Mouse (Mus musculus) gastrocnemius, postnatal 36 days (tissue): ENCODE measurements at regions not wholly inside any gene's neighbourhood (a gene's known extent, or its start where the extent isn't known, plus 50 kb on each side); places are given as distances from the start of the nearest gene placed in this dataset.

Experiments used
- DNase-seq, 2 experiments: peaks; one replicate each; pipeline ENCODE4 v3.0.0; 2022
- intact Hi-C: fragments of 180-260 bp; cut with DNase I; formaldehyde crosslinking; loops from one replicate; pipeline ENCODE4 v1.15.1; 2025

DNA sequence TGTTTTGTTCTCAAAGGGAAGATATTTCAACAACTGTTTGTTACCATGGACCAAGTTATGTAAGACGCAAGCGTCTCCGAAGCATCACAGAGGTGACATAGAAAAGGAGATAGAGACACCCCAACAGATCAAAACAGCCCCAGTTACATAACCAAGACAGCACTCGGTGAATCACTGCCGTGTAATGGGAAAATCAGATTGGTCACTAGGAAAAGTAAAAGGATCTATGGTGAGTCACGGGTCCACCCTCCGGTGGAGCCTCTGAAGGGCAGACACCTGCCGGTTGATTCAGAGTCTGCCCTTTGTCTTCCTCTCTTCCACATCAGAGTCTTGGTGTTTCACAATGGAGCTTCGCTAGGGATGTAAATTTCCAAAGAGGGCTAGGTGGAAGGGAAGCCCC is 62.9 kb upstream of the Odc1 start:
- DNase-seq, result no peak
- intact Hi-C loops, result no loop called here

DNA sequence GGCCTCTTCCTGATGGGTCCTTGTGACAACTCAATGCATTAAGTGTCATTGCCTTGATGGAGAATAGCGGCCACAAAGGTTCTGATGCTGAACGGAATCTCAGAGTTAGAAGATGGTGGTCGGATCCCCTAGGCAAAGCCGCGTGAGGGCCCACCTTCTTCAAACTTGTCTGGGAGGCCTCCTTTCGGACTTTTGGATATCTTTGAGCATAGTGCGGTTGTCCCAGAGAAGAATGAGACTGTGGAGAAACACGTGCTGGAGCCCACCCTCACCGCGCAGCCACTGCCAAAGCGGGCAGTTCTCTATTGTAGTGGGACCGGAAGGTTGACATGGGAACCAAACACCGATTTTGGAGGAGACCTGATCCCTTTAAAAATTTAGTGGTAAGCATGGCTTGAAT is 62.4 kb upstream of the Odc1 start:
- DNase-seq, result no peak
- intact Hi-C loops, result no loop called here

DNA sequence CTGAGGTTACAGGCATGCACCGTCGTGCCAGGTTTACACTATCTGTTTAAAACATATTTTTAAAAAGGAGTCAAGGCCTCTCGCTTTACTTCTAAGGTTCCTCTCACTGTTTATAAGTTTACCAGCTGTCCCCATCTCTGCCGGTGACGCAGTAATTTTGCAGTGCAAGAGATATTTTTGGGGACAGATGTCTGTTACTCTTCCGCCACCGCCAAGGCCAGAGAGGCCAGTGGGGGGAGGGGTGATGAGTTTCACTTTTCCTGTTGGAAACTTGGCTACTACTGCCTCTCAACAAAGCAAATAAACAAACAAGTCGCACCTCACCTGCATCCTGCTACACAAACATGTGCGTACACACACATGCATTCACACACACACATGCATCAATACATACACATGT is 60.1 kb upstream of the Odc1 start:
- intact Hi-C loops, result no loop called here

DNA sequence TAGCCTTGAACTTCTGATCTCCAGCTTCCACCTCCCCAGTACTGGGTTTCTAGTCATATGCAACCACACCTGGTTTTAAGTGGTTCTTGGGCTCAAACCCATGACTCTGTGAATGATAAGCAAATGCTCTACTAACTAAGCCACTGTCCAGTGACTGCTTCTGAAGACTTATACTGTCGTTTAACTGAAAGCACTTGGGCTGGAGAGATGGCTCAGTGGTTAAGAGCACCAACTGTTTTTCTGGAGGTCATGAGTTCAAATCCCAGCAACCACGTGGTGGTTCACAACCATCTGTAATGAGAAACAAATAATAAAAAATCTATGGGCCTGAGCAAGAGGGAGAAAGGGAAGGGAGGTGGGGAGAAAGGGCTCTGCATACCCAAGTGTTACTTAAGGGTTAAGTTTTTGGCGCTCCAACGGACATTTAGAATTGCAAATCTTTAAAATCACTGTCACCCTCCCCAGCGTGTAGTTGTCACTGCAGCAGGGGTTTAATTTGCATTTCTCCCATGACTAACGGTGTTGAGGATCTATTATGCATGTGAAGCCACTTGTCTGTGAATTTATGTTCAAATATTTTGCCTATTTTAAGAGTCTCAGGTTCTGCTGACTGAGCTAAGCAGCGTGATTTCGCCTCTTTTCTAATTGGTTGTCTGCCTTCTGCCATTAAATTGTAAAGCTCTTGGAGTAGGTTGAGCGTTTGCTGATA is 58.4 kb upstream of the Odc1 start:
- intact Hi-C loops, result no loop called here
- DNase-seq, result no peak

More for the DNA sequence above, 60.1 kb upstream of the Odc1 start:
- peak in 1 of 2 experiments; percentile 48 for DNase-seq

DNA sequence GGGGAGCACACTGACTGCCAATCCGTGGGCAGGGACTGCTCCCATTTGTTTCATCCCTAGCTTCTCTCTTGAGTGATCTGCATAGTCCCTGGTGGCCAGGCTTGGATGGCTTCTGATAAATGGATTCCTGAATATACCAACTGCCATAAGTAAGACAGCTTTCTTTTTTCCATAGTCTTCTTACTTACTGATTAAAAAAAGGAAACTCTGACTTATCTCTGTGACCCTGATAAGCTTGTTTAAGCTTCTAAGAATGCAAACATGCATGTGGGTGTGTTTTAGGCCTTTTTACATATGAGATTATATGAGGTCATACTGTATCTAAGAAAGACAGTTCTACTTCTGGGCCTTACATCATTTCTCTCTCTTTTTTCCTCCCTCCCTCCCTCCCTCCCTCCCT is 57.3 kb upstream of the Odc1 start:
- intact Hi-C loops, result no loop called here
- no peak for DNase-seq

DNA sequence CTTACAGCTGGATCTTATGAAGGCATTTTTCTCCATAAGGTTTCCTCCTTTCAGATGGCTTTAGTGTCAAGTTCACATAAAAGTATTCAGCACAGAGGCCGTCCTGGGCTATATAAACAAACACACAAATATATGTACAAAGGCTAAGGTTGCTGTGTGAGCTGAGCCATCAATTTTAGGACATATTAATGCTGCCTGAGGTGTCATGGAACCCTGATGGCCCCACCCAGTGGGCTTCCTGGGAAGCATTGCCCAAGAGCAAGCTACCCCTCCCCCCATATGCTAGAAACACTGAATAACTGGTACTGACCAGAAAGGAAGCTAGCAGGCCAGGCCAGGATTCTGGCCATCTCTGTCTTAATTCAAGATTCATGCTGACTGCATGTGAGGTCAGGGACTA is 56.4 kb upstream of the Odc1 start:
- intact Hi-C loops, result no loop called here
- DNase-seq, result no peak

DNA sequence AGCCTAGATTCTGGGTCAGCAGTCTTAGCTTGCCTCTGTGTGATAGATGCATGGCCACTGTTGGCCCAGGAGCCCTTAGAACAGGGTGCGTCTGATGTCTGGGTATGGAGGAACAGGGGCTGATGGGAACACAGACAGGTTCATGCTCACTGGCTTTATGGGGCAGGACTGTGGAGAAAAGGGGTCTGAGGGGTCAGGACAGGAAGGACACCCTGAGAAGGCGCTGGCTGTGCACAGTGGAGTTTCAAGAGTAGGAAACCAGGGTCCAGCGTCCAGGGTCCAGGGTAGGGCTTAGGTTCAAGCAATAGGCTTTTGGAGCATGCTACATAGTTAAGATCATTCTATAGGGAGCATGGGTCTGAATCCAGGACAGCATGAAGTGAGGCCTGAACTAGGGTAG is 54.6 kb upstream of the Odc1 start:
- no peak for DNase-seq
- intact Hi-C loops, result no loop called here

DNA sequence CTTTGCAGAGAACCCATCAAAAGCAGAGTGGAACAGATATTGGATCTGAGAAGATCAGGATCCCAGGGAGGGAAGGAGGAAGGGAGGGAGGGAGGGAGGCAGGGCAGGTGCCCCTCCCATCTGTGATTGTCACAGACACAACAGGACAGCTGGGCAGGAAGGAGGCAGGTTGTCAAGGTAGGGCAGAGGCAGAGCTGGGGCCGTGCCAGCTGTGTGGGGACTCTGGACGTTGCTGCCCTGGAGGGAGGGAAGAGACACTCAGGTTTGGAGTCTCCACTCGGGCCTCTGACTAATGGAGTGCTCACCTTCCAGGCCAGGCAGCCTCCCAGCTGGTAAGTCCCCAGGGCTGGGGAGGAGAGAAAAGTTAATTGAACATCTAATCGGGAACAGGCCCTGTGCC is 52.0 kb upstream of the Odc1 start:
- intact Hi-C loops, result no loop called here
- no peak for DNase-seq

DNA sequence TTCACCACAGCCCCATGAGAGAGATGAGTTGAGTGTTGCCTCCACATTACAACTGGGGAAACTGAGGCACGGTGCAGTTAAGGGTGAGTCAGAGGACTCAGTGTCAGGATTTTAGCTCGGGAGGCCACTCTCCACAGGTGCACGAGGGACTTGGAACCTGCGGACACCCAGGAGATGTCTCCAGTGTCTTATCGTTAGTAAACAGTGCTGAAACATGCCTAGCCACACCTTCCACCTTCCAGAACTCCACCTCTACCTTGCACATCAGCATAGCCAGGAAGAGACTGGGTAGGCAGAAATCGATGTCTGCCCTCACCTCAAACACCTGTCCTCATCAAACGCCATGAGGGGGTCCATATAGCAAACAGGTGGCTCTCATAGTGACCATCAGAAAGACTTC is 51.5 kb upstream of the Odc1 start:
- intact Hi-C loops, result no loop called here
- no peak for DNase-seq

DNA sequence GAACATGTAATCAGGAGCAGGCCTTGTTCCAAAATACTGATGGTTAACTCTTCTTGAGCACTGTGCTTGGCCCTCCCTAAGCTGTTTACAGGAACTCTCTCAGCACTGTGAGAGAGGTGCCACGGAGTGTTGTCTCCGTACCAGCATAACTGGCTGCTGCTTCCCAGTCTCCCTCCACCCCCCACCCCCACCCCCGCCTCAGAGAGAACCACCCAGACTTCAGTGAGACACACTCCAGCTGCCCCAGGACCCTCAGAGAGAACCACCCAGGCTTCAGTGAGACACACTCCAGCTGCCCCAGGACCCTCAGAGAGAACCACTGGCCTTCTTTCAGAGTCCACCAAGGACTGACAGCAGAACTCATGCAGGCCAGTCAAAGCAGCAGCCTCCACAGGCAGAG is 50.8 kb upstream of the Odc1 start:
- intact Hi-C loops, result no loop called here
- DNase-seq, result no peak
